Mouse (Mus musculus): ENCODE measurements around the gene Cwc22. TPM values are rescaled to one million over a fixed set of nuclear protein-coding genes. Genes with fewer than 3 reads are reported as not detected.
"Not testable (repeated sequence)": the region's sequence is repeated elsewhere in the genome, so short reads cannot be mapped to it uniquely, and the experiment has no call there.

The Cwc22 gene
- polyA plus RNA-seq, 1 experiment: 4.9 TPM

GRCm38 (mm10) chr2:77901269-77901668, 44.9 kb downstream of the Cwc22 start:
- H3K4me1 ChIP-seq (ENCODE audit: control insufficient read depth): no peaks in the 10 kb centered on the region
- no peak for TF ChIP-seq GATA1 (IDR thresholded peaks at IDR 0.05; ENCODE audit: low read length)
- H3K9me3 ChIP-seq (ENCODE audit: control insufficient read depth, low read length): no peaks in the 10 kb centered on the region
- H3K4me3 ChIP-seq (replicated peaks): no peak overlapping the region
- H3K27me3 ChIP-seq (ENCODE audit: control insufficient read depth): no peaks in the 10 kb centered on the region
- peaks cover 95% of the 10 kb centered on the region for H3K36me3 ChIP-seq (ENCODE audit: control insufficient read depth)

- Histone ChIP-seq H3K4me3 (replicated peaks) (no peak overlapping the region), H3K4me1 (ENCODE audit: control insufficient read depth) (no peaks in the 10 kb centered on the region), H3K36me3 (ENCODE audit: control insufficient read depth) (peaks cover 94% of the 10 kb centered on the region), H3K9me3 (ENCODE audit: control insufficient read depth, low read length) (no peaks in the 10 kb centered on the region), H3K27me3 (ENCODE audit: control insufficient read depth) (no peaks in the 10 kb centered on the region)
- no peak for TF ChIP-seq TAL1 (IDR thresholded peaks at IDR 0.05; ENCODE audit: low read length)
- no peak for TF ChIP-seq GATA1 (IDR thresholded peaks at IDR 0.05; ENCODE audit: low read length)
These were observed 45.4 kb downstream of the Cwc22 start for GRCm38 (mm10) chr2:77900741-77901140.

DNA sequence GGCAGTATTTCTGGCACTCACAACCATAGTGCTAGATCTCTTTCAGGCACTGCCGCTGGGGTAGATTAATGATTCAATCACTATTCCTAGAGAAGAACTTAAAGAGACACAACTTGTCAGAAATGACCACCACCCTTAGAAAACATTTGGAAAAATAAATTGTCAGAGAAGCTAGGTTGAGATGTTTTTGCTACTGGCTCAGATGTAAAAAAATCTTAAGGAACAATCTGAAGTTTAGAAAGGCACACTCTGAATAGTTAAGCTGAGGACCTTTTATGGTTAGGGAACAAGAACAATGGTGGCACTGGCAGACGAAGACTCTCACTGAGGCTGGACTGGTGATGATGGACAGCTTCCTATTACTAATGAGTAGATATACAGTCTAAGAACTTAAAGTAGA, 46.1 kb downstream of the Cwc22 start:
- Histone ChIP-seq H3K4me1 (ENCODE audit: control insufficient read depth) (no peaks in the 10 kb centered on the region), H3K9me3 (ENCODE audit: control insufficient read depth, low read length) (no peaks in the 10 kb centered on the region), H3K36me3 (ENCODE audit: control insufficient read depth) (peaks cover 92% of the 10 kb centered on the region), H3K4me3 (replicated peaks) (no peak overlapping the region), H3K27me3 (ENCODE audit: control insufficient read depth) (no peaks in the 10 kb centered on the region)
- TF ChIP-seq GATA1 (IDR thresholded peaks at IDR 0.05; ENCODE audit: low read length) (no peak), TAL1 (IDR thresholded peaks at IDR 0.05; ENCODE audit: low read length) (no peak)

- Histone ChIP-seq H3K9me3 (ENCODE audit: control insufficient read depth, low read length) (no peaks in the 10 kb centered on the region), H3K36me3 (ENCODE audit: control insufficient read depth) (peaks cover 90% of the 10 kb centered on the region), H3K27me3 (ENCODE audit: control insufficient read depth) (no peaks in the 10 kb centered on the region), H3K4me1 (ENCODE audit: control insufficient read depth) (no peaks in the 10 kb centered on the region), H3K4me3 (replicated peaks) (no peak overlapping the region)
- TF ChIP-seq TAL1 (IDR thresholded peaks at IDR 0.05; ENCODE audit: low read length) (no peak), GATA1 (IDR thresholded peaks at IDR 0.05; ENCODE audit: low read length) (no peak)
These were observed 47.7 kb downstream of the Cwc22 start for GRCm38 (mm10) chr2:77898436-77898835.

GRCm38 (mm10) chr2:77897988-77898387, 48.2 kb downstream of the Cwc22 start:
- no peaks in the 10 kb centered on the region for H3K9me3 ChIP-seq (ENCODE audit: control insufficient read depth, low read length)
- H3K4me3 ChIP-seq (replicated peaks): no peak overlapping the region
- H3K4me1 ChIP-seq (ENCODE audit: control insufficient read depth): no peaks in the 10 kb centered on the region
- TF ChIP-seq GATA1 (IDR thresholded peaks at IDR 0.05; ENCODE audit: low read length) (no peak; the same call in 1 of the 2 replicates), TAL1 (IDR thresholded peaks at IDR 0.05; ENCODE audit: low read length) (no peak; the same call in 1 of the 3 replicates)
- peaks cover 90% of the 10 kb centered on the region for H3K36me3 ChIP-seq (ENCODE audit: control insufficient read depth)
- H3K27me3 ChIP-seq (ENCODE audit: control insufficient read depth): no peaks in the 10 kb centered on the region

DNA sequence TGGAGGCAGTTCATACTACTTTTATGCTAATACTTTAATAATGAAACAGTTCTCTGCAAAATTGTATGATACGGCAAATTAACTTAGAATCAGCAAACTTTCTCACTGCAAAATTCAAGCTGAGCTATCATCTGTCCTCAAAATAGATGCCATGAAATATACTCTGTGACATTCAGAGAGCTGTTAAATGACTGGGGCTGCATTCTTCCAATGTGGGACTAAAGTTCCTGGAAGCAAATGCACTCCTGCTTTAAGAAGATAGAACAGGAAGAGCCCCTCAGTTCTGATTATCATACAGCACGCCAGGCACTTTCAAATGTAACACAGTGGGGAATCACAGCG, 48.6 kb downstream of the Cwc22 start:
- TF ChIP-seq GATA1 (IDR thresholded peaks at IDR 0.05; ENCODE audit: low read length): no peak
- no peak for TF ChIP-seq TAL1 (IDR thresholded peaks at IDR 0.05; ENCODE audit: low read length)
- Histone ChIP-seq H3K36me3 (ENCODE audit: control insufficient read depth) (peaks cover 90% of the 10 kb centered on the region), H3K4me1 (ENCODE audit: control insufficient read depth) (no peaks in the 10 kb centered on the region), H3K4me3 (replicated peaks) (no peak overlapping the region), H3K27me3 (ENCODE audit: control insufficient read depth) (no peaks in the 10 kb centered on the region), H3K9me3 (ENCODE audit: control insufficient read depth, low read length) (no peaks in the 10 kb centered on the region)

DNA sequence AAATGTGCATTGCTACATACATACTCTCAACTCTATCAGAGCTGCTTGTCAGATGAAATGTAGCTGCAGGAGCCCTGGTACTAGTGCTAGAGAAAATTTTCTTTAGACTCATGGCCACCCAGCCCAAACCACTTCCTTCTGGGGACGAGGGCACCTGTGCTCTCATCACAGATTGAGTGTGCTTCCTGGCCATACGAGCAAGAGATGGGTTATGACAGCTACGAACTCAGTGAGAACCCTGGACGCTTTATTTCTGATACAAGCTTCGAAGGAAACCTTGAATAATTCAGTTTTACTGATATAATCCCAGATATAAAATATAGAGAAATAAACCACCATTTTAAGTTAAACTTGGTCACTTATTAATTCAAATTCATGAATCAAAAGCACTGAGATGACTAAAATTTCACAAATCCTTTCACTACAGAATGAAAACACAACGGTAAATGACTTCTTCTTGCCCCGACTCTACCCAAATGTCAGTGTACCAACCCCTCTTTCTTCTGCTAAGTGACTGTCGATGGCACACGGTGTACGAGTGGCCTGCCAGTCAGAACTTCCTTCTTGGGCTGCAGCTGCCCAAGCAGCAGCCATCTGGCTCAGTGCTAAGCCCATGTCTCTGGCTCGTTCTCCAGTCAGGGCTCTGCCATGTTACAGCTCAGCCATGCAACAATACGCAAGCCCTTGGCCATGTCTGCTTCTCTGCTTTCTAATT, 49.2 kb downstream of the Cwc22 start:
- no peaks in the 10 kb centered on the region for H3K4me1 ChIP-seq (ENCODE audit: control insufficient read depth)
- H3K4me3 ChIP-seq (replicated peaks): no peak overlapping the region
- no peaks in the 10 kb centered on the region for H3K9me3 ChIP-seq (ENCODE audit: control insufficient read depth, low read length)
- TF ChIP-seq GATA1 (IDR thresholded peaks at IDR 0.05; ENCODE audit: low read length) (no peak), TAL1 (IDR thresholded peaks at IDR 0.05; ENCODE audit: low read length) (no peak)
- H3K27me3 ChIP-seq (ENCODE audit: control insufficient read depth): no peaks in the 10 kb centered on the region
- H3K36me3 ChIP-seq (ENCODE audit: control insufficient read depth): peaks cover 89% of the 10 kb centered on the region

DNA sequence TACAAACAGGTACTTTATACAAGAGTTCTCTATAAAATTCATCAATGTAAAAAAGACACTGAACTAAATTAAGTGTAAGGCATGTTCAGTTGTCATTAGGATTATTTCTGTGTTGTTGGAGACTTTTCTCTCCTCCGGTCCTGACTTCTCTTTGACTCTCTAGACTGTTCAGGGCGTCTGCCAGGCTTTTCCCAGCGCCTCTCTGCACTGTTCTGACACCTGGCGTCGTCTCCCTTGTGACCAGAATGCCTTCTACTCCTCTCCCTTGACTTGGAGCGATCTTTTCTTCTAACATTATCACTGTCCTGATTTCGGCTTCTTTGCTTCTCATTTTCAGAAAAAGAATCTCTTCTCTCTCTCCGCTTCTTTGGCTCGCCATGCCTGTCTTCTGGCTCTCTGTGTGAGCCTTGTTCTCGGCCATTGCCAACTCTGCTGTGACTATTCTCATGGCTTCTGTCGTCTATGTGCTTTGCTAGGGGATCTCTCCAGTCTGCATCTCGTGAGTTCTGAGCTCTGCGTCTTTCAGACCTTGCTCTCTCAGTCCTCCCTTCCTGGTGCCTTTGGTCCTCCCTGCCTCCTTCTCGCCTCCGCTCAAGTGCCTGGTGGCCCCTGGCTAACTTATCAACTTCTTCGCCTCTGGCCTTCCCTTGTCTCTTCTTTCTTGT, 50.1 kb downstream of the Cwc22 start:
- not testable (repeated sequence) for H3K4me1 ChIP-seq (ENCODE audit: control insufficient read depth); H3K4me3 ChIP-seq (replicated peaks); H3K27me3 ChIP-seq (ENCODE audit: control insufficient read depth); H3K9me3 ChIP-seq (ENCODE audit: control insufficient read depth, low read length)
- peaks cover 81% of the 10 kb centered on the region for H3K36me3 ChIP-seq (ENCODE audit: control insufficient read depth)

DNA sequence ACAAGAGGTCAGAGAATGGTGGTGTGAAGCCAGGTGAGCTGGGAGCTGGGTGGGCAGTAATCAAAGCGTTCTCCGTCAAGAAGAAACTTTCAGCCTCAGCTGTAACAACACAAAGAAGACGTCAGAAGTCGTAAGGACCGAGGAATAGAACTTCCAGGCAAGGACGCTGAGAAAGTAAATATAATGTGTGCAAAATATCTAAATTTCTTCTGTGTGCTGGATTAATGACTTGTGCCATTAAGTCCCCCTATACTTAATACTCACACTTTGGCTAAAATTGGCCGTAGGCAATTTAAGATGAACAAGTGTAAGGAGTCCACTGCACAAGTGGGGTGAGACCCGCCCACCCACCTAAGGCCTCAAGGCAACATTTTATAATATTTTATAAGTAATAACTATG, 51.3 kb downstream of the Cwc22 start:
- H3K27me3 ChIP-seq (ENCODE audit: control insufficient read depth): no peaks in the 10 kb centered on the region
- TF ChIP-seq TAL1 (IDR thresholded peaks at IDR 0.05; ENCODE audit: low read length) (no peak), GATA1 (IDR thresholded peaks at IDR 0.05; ENCODE audit: low read length) (no peak)
- H3K9me3 ChIP-seq (ENCODE audit: control insufficient read depth, low read length): peaks cover 3% of the 10 kb centered on the region; the same call in 1 of the 2 replicates
- H3K4me3 ChIP-seq (replicated peaks): no peak overlapping the region
- no peaks in the 10 kb centered on the region for H3K4me1 ChIP-seq (ENCODE audit: control insufficient read depth)
- peaks cover 72% of the 10 kb centered on the region for H3K36me3 ChIP-seq (ENCODE audit: control insufficient read depth)

Data from erythroblast, embryonic 14.5 days (primary cell).